Mouse (Mus musculus) E14TG2a.4 (cell line): ENCODE data around the gene Gpr15.

ENCODE experiments used
- H3K27me3 ChIP-seq: 2 replicates; pipeline ENCODE4 v1.6.1; 2014; ENCODE audit warnings: low read length, control low read depth; ENCODE audit not compliant: insufficient read depth
- H3K36me3 ChIP-seq: 2 replicates; pipeline ENCODE4 v1.6.1; 2014; ENCODE audit warnings: low read length, control low read depth; ENCODE audit not compliant: insufficient read depth
- H3K4me1 ChIP-seq: replicated peaks from 2 replicates; pipeline ENCODE4 v1.6.1; 2014; ENCODE audit warnings: low read depth, low read length, control low read depth
- H3K4me3 ChIP-seq: replicated peaks from 2 replicates; pipeline ENCODE4 v1.5.1; 2014; ENCODE audit warnings: mild to moderate bottlenecking, low read length
- H3K9me3 ChIP-seq: 2 replicates; pipeline ENCODE4 v1.6.1; 2014; ENCODE audit warnings: low read length, control low read depth
- CTCF ChIP-seq: conservative IDR thresholded peaks from 2 replicates; pipeline ENCODE4 v1.5.1; 2014; ENCODE audit warnings: low read length
- NANOG ChIP-seq: IDR thresholded peaks from 2 replicates; pipeline ENCODE4 v1.6.1; 2014; ENCODE audit warnings: borderline replicate concordance, low read length, mixed read lengths
- POU5F1 ChIP-seq: IDR thresholded peaks from 2 replicates; pipeline ENCODE4 v1.6.1; 2014; ENCODE audit warnings: low read length, borderline replicate concordance

Gpr15 gene

DNA sequence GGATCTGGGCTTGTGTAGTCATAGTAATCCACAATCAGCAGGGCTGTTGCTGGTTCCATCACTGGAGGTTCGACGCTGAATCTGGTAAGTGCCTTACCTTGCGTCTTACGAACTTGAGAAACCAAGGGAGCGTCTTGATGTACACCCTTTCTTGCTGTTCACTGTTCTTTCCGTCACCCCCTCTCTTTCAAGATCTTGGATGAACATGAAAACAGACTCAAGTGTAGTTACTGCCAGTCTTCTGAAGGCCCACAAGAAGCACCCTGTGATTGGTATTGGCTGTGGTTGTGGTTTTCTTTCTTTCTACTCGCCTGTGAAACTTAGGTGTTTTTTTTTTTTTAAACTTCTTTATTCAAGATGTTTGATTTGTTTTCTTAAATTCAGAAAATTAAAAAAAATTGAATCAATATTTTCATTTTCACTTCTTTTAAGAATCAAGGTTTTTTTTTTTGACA is at the start of gene Gpr15:
Gene Gpr15, minus strand, starts transcription at position 405 of the 455 bp plus-strand sequence.
- Histone ChIP-seq H3K4me3 (no peak within 1 kb of the TSS), H3K9me3 (no peaks in the 10 kb centered on the region), H3K27me3 (no peaks in the 10 kb centered on the region), H3K4me1 (no peaks in the 10 kb centered on the region), H3K36me3 (no peaks in the 10 kb centered on the region)
- TF ChIP-seq NANOG (no peak), CTCF (no peak), POU5F1 (no peak)

DNA sequence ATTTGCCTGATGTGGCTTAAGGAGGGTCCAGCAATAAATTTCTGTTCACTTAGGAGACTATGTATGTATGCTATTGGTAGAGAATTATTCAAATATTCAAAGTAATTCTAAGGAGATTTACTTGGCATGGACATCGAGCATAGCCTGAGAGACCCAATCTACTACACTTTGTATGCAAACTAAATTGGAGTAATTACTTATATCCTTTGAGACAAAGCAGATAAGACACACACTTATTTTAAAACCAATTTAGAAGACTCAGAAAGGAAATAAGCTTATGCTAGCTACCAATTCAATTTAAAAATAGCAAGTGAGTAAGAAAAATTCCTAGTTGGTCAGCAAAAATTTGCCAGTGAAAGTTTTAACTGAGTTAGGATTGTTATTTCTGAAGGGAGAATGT is 44.2 kb upstream of the Gpr15 start, which contains the start of gene Olfr172:
Gene Olfr172, minus strand, starts transcription at position 101 of the 400 bp plus-strand sequence.
- TF ChIP-seq POU5F1 = no peak
- no peak for TF ChIP-seq NANOG
- TF ChIP-seq CTCF = no peak
- Histone ChIP-seq H3K27me3 (no peaks in the 10 kb centered on the region), H3K36me3 (no peaks in the 10 kb centered on the region), H3K4me3 (no peak within 1 kb of the TSS), H3K4me1 (no peaks in the 10 kb centered on the region), H3K9me3 (no peaks in the 10 kb centered on the region)

DNA sequence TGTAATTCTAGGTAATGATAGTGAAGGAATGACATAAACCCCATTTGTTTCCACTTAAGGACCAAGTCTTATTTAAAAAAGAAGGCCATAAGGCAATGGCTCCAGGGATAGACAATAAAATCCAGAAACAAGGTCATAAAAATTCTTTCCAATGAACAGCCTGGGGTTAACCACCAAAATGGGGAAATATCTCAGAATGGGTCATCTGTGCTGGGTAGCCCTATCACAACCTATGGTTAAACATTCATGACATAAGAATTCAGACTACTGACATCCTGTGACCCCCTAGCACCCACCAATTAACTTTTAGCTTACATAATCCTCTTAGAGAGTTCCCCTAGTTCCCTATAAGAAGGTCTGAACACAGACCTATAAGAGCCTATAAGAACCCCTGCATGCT is 37.3 kb upstream of the Gpr15 start:
- TF ChIP-seq NANOG (no peak), POU5F1 (no peak), CTCF (no peak)

DNA sequence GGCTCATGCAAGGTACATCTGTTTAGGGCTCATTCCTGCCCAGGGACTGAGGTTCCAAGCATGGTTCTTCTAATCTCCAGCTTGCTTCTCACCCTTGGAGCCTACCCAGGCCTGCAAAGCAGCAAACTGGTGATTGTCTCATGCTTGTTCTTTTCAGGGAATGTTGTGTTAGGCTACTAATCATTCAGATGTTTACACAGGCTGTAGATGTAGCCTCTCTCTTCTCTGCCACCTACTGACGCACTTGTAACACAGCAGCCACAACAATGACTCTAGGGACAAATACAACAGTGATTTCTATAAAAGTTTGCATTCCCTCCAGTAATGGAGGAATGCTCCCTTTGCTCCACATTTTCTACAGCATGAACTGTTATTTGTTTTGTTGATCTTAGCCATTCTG is 32.4 kb upstream of the Gpr15 start:
- peak; percentile 34 for TF ChIP-seq CTCF
- no peak for TF ChIP-seq NANOG
- no peak for TF ChIP-seq POU5F1
- Histone ChIP-seq H3K4me3 (no peak overlapping the region), H3K9me3 (no peaks in the 10 kb centered on the region), H3K36me3 (no peaks in the 10 kb centered on the region), H3K4me1 (no peaks in the 10 kb centered on the region), H3K27me3 (no peaks in the 10 kb centered on the region)

More for the DNA sequence above, 37.3 kb upstream of the Gpr15 start:
- Histone ChIP-seq H3K9me3 (no peaks in the 10 kb centered on the region), H3K4me3 (no peak overlapping the region), H3K36me3 (no peaks in the 10 kb centered on the region), H3K27me3 (no peaks in the 10 kb centered on the region), H3K4me1 (no peaks in the 10 kb centered on the region)

DNA sequence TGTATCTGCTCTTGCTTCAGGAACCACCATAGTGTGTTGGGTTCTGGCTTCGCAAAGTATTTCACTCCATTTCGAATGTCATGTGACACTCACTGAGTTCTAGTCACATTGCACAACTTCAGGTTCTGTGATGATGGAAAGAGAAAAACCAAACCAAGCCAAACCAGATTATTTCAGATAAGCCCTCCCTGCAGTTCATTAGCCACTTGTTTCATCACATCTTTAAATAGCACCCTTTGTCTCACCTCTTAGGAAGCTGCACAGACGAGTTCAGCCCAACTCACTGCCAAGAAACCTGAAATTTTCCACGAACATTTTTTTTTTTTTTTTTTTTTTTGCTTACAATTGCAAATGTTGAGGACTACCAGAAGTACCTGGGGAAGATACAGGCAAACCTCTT is 27.8 kb upstream of the Gpr15 start:
- Histone ChIP-seq H3K36me3 (no peaks in the 10 kb centered on the region), H3K4me1 (no peaks in the 10 kb centered on the region), H3K27me3 (no peaks in the 10 kb centered on the region), H3K9me3 (no peaks in the 10 kb centered on the region), H3K4me3 (no peak overlapping the region)
- TF ChIP-seq POU5F1 = no peak
- no peak for TF ChIP-seq CTCF
- no peak for TF ChIP-seq NANOG

DNA sequence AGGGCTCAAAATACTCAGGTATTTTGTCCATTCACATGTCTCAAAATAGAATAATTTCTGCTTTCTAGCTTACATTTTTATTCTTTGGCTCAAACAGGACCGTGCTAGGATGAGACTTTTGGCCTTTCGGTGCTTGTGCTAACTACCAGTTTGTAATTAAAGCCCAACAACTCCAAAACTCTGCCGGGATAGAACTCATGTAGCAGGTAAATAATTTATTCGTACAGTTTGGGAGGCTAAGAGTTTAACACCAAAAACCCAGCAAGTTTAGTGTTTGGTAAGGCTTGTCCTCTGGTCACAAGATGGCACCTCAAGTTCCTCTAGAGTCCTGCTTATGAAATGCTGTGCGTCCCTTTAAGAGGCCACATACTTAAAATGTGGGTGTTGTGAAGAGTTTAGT is 21.9 kb upstream of the Gpr15 start:
- Histone ChIP-seq H3K4me1 (peaks cover 7% of the 10 kb centered on the region), H3K36me3 (no peaks in the 10 kb centered on the region), H3K9me3 (no peaks in the 10 kb centered on the region), H3K4me3 (no peak overlapping the region), H3K27me3 (no peaks in the 10 kb centered on the region)
- TF ChIP-seq POU5F1 (no peak), CTCF (no peak), NANOG (no peak)

DNA sequence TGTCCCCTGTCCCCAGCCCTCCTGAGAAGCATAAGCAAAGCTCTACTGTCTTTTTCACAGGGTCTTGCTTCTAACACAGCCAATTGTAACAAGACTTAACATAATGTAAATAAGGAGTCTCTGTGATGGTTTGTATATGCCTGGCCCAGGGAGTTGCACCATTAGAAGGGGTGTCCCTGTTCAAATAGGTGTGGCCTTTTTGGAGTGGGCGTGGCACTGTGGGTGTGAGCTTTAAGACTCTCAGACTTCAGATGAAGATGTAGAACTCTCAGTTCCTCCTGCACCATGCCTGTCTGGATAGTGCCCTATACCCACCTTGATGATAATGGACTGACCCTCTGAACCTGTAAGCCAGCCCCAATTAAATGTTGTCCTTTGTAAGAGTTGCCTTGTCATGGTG is 19.9 kb upstream of the Gpr15 start:
- peaks cover 5% of the 10 kb centered on the region for H3K36me3 ChIP-seq
- TF ChIP-seq NANOG (no peak), CTCF (no peak), POU5F1 (no peak)
- peaks cover 7% of the 10 kb centered on the region for H3K4me1 ChIP-seq
- no peaks in the 10 kb centered on the region for H3K27me3 ChIP-seq
- H3K9me3 ChIP-seq = no peaks in the 10 kb centered on the region
- no peak overlapping the region for H3K4me3 ChIP-seq

DNA sequence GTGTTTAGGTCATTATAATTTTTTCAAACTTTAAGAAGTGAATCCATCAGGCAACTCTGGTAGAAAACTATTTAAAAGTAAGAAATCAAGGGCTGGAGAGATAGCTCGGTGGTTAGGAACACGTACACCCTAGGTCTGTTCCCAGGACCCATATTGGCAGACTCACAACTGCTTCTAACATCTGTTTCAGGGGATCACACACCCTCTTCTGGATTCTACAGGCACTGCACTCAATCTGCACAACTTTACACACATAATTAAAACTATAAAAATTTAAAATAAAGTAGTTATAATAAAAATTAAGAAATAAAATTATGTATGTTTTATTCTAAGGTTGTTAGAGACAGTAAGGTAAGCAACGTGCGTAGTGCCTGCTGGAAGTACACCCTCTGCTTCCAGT is 19.3 kb upstream of the Gpr15 start:
- Histone ChIP-seq H3K4me3 (no peak overlapping the region), H3K4me1 (peaks cover 7% of the 10 kb centered on the region), H3K27me3 (no peaks in the 10 kb centered on the region), H3K36me3 (peaks cover 7% of the 10 kb centered on the region), H3K9me3 (no peaks in the 10 kb centered on the region)
- no peak for TF ChIP-seq NANOG
- TF ChIP-seq POU5F1 = no peak
- TF ChIP-seq CTCF = peak; percentile 16; the same call in 1 of the 2 replicates

DNA sequence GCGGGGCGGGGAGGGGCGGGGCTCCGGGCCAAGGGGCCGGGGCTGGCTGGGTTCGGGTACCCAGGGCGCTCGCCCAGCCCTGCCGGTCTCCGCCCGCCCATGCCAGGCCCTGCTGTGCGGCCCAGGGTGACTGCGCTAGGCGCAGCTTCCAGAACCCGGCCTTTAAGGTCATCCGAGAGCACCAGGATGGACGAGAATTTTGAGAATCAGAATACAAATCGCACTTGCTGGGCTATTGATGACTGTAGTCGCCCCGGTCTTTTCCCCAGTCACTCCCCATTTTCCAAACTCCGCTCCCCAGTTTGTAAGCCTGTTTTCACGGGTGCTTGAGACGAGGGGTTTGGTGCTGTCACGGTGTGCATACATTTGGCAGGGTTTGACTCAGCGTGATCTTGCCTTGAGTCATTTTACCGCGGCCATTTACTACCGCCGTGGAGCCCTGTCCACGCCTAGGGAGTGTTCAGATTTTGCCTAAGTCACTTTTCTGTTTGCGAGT is 9.4 kb upstream of the Gpr15 start:
- Histone ChIP-seq H3K9me3 (no peaks in the 10 kb centered on the region), H3K4me1 (peaks cover 10% of the 10 kb centered on the region), H3K36me3 (peaks cover 35% of the 10 kb centered on the region), H3K27me3 (no peaks in the 10 kb centered on the region), H3K4me3 (peak overlapping the region; percentile 89)
- TF ChIP-seq CTCF = no peak
- no peak for TF ChIP-seq NANOG
- no peak for TF ChIP-seq POU5F1
